Mouse (Mus musculus) heart, adult 2 months (tissue): ENCODE measurements around the gene Plppr5.

ENCODE experiments used
- CTCF ChIP-seq: fragments of 200-600 bp; IDR thresholded peaks from 2 replicates; pipeline ENCODE4 v1.8.1; 2022; ENCODE audit warnings: antibody characterized with exemption, mild to moderate bottlenecking, moderate library complexity
- EP300 ChIP-seq: fragments of 200-500 bp; IDR thresholded peaks from 2 replicates; pipeline ENCODE4 v1.6.1; 2011; ENCODE audit warnings: low read depth, low read length, control low read depth; ENCODE audit not compliant: insufficient read depth

GRCm38 (mm10) chr3:117708788-117709187, 134.2 kb downstream of the Plppr5 start:
- peak; percentile 31 for TF ChIP-seq CTCF
- no peak for TF ChIP-seq EP300
